Mouse (Mus musculus) brain, adult 10 weeks (tissue): ENCODE measurements around the gene Plekho1. TPM values are rescaled to one million over a fixed set of nuclear protein-coding genes. Genes with fewer than 3 reads are reported as not detected.

Experiments
- polyA plus RNA-seq: library from polyadenylated mRNA; stranded (reverse); fragments of 350-450 nt; fragmentation: Illumina TruSeq; extraction: RNeasy Lipid Tissue Mini Kit (QIAGEN cat#74804); gene quantifications from one replicate; pipeline ENCODE4 v1.2.3, GENCODE M21; 2015; ENCODE audit warnings: low read depth, low replicate concordance

Gene Plekho1
- polyA plus RNA-seq, result 74.5 TPM

DNA sequence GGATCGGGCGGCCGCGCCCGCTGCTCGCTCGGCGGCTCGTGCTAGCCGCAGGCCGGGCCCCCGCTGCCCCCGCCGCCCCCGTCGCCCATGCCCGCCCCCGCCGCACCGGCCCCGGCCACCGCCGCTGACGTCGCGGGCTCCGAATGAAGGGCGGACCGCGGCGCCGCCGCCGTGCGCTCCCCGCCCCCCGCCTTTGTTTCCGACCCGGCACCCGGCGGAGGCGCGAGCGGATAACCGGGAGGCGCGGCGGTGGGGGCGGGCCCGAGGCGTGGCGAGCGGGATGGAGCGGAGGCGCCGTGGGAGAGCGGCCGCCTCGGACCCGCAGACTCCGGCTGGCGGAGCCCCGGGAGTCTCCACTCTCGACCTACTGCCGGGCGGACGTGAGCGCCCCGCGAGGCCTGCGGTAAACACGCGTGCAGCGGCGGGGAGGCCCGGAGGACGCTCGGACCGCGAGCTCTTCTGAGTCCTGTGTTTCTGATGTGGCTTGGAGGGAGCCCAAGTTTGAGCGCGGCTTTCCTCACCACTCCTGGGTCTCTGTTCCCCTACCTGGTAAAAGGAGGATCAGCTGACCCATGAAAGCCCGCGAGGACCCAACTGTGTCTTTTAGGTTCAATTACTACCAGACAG lies at the start of gene Plekho1:
TSS of gene Plekho1 (minus strand) at position 200 of the 627 bp plus-strand sequence.

Other genes with a start within 250 kb of the Plekho1 start
- 30.4 TPM for gene Tars2, start 235.8 kb downstream of the Plekho1 start, polyA plus RNA-seq
- gene Rprd2, start 177.1 kb downstream of the Plekho1 start, polyA plus RNA-seq, result 21.0 TPM
- 25.4 TPM for gene Prpf3, start 140.1 kb downstream of the Plekho1 start, polyA plus RNA-seq
- 282 TPM for gene Mrps21, start 124.5 kb downstream of the Plekho1 start, polyA plus RNA-seq
- gene Ciart, start 113.8 kb downstream of the Plekho1 start, polyA plus RNA-seq, result 21.2 TPM
- 11.2 TPM for gene BC028528, start 104.0 kb downstream of the Plekho1 start, polyA plus RNA-seq
- 72.2 TPM for gene Aph1a, start 102.0 kb downstream of the Plekho1 start, polyA plus RNA-seq
- 23.3 TPM for gene Car14, start 91.3 kb downstream of the Plekho1 start, polyA plus RNA-seq
- gene Anp32e, start 66.8 kb downstream of the Plekho1 start, polyA plus RNA-seq, result 78.9 TPM
- 46.0 TPM for gene Vps45, start 62.5 kb upstream of the Plekho1 start, polyA plus RNA-seq
- 20.0 TPM for gene Otud7b, start 108.5 kb upstream of the Plekho1 start, polyA plus RNA-seq
- 10.8 TPM for gene Mtmr11, start 166.0 kb upstream of the Plekho1 start, polyA plus RNA-seq
- gene Sf3b4, start 176.3 kb upstream of the Plekho1 start, polyA plus RNA-seq, result 44.2 TPM
- 293 TPM for gene Sv2a, start 185.2 kb upstream of the Plekho1 start, polyA plus RNA-seq
- 30.9 TPM for gene Bola1, start 223.7 kb upstream of the Plekho1 start, polyA plus RNA-seq
- gene Hist2h2ab, start 223.9 kb upstream of the Plekho1 start, polyA plus RNA-seq, result not detected
- not detected for gene Hist2h2ac, start 224.9 kb upstream of the Plekho1 start, polyA plus RNA-seq
- gene Hist2h2be, start 225.1 kb upstream of the Plekho1 start, polyA plus RNA-seq, result 7.2 TPM
- gene Hist2h3c2, start 243.1 kb upstream of the Plekho1 start, polyA plus RNA-seq, result 5.3 TPM
- gene Hist2h2aa2, start 244.3 kb upstream of the Plekho1 start, polyA plus RNA-seq, result 79.4 TPM
- gene Hist2h2aa1, start 249.5 kb upstream of the Plekho1 start, polyA plus RNA-seq, result not detected